Mouse (Mus musculus): Measurements from ENCODE around the gene Prdx3. TPM values are rescaled to one million over a fixed set of nuclear protein-coding genes. Genes with fewer than 3 reads are reported as not detected.
"Not testable (repeated sequence)": the region's sequence is repeated elsewhere in the genome, so short reads cannot be mapped to it uniquely, and the experiment has no call there.

Gene Prdx3
- total RNA-seq, 2 experiments from 2014 or later, result 367 to 384 TPM

DNA sequence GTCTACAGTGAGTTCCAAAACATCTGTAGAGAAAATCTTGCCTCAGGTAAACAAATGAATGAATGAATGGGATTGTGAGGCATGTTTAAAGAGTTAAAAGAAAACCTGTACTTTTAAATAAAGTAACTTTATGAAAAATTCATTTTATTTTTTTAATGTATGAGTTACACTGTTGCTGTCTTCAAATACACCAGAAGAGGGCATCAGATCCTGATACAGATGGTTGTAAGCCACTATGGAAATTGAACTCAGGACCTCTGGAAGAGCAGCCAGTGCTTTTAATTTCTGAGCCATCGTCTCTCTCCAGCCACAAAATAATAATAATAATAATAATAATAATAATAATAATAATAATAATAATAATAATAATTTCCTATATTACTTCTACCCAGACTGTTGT lies 3.9 kb downstream of the Prdx3 start:
- DNase-seq (ENCODE audit: low spot score in 2 of 2), result no peak

DNA sequence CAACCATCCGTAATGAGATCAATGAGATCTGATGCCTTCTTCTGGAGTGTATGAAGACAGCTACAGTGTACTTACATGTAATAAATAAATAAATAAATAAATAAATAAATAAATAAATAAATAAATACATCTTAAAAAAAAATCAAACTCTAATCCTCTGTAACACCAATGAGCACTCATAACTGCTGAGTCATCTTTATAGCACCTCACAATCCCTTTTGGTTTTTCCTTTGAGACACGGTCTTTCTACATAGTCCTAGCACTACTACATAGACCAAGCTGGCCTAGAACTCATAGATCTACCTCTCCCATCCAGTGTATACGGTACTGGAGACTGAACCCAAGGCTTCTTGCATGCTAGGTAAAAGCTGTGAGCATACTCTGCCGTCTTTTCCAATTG lies 8.2 kb downstream of the Prdx3 start:
- DNase-seq (ENCODE audit: low spot score in 2 of 2), result not testable (repeated sequence)

DNA sequence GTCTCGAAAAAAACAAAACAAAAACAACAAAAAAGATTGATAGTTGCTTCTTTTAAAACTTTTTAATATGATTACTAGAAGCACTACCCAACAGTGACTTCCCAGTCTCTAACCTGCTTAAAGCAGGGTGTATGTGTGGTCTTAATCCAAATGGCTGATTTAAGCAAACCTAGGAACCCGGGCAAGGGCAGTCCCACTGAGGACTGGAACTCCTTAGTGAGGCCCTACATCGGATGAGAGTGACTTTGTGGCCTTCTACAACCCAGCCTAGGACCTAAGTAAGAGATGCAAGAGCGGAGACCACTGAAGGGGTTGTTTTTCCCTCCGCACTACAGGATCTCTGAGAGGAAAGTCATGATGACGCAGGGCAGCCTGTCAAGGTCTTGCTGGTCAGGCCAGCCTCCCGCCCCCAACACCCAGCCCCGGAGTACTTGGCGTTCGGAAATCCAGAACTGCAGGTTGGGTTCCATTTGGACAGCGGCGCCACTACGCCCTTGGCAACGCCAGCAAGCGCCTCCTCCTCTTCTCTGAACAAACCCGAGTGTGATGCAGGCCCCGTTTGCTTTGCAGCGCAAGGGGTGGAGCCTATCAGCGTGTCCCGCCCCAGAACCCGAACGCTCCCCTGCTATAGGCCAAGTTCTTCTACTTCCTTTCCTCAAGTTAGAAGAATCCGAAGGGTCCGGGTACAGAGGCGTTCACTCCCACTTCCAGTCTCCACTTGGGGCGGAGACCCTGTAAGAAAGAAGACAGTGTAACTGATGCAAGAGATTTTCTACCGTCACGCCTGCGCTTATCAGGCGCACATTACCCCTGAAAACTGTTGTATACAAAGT lies 13.3 kb downstream of the Prdx3 start, which contains the start of gene Sfxn4:
Sfxn4 (minus strand) TSS at position 612 of the 833 bp plus-strand sequence.
- peak; percentile 65 to 86 for DNase-seq (ENCODE audit: low spot score in 2 of 2)

DNA sequence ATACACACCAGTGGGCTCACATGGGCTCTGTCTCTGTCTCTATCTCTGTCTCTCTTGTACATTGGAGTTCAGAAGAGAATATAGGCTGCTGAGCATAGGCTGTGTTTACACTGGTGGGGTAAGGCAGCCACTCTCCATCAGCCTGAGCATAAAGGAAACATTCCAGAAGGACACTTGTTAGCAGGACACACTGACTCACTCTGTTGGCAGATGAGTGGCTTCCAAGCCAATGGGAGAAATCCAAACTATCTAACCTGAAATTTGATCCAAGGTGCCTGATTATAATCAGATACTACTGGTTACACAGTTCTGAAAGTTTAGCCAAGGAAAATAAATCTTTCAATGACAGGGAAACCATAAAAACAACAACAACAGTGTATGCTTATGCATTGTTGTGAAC lies 28.6 kb downstream of the Prdx3 start:
- no peak for DNase-seq (ENCODE audit: low spot score in 2 of 2)

DNA sequence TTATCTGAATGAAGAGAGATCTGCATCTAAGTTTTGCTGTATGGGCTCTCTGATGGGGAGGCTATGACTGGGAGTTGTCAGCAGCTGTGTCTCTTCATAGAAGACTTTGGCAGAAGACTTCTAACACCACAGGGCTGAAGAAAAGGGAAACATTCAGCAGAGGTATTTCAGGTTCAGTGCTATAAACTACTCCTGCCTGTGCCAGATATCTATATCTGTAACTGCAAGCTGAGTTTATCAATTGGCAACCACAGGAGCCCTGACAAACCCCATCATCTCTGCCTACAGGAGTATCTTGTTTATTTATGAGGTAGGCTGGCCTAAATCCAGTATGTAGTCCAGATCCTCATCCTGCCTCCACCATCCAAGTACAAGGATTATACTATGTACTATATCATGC lies 31.0 kb downstream of the Prdx3 start:
- no peak for DNase-seq (ENCODE audit: low spot score in 2 of 2)

DNA sequence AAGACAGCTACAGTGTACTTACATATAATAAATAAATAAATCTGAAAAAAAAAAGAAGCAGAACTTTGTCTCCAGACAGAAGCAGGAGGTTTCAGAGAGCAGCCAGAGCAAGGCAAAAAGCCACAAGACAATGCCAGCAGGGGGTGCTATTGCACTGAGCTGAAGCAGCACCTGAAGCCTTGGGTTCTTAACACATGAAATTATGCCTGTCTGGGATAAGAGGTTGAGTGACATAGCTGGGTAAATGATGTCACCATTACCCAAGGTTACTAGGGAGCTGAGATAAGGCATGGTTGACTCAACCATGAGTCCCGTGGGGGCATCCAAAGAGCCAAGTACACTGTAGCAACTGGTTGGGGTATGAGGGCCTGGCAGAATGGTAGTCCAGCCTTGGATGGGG lies 36.6 kb downstream of the Prdx3 start:
- peak; percentile 51 to 71 for DNase-seq (ENCODE audit: low spot score in 2 of 2)

DNA sequence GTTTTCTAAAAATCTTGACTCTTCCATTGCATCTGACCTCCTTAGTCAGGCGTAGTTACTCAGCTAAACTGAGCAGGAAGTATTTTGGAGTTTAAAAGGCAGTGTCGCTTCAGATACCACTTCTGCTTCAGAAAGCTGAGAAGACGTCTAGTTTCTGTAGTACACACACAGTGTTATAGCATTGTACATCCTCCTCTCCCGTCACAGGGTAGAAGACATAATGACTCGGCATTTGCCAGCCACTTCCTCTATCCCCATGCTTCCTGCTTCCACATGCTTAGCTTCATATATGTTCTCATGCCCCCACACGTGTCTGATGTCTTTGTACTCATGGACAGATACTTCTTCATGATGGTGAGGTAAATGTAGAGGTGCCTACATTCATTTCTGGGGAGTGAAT lies 55.7 kb downstream of the Prdx3 start:
- DNase-seq (ENCODE audit: low spot score in 2 of 2), result no peak

Other genes starting within 250 kb of the Prdx3 start
- gene Nanos1, start 118.6 kb downstream of the Prdx3 start, total RNA-seq (2021), result 1 to 10 TPM; 1.6 to 2.4 TPM
- 100 to 1,000 TPM; 168 to 173 TPM for gene Eif3a, start 83.9 kb downstream of the Prdx3 start, total RNA-seq (2021)
- gene Fam45a, start 63.0 kb downstream of the Prdx3 start, total RNA-seq (2021), result 10 to 100 TPM; 32.9 to 34.7 TPM
- gene Sfxn4, start 13.1 kb downstream of the Prdx3 start, total RNA-seq (2021), result 1 to 10 TPM; 6.4 to 6.7 TPM
- gene Grk5, start 15.2 kb upstream of the Prdx3 start, total RNA-seq (2021), result 10 to 100 TPM; 11.0 to 11.3 TPM

All from adrenal gland, postnatal 4 days (tissue).